Mouse (Mus musculus): ENCODE results near the gene Sumf2.

- no peak for TF ChIP-seq CTCF (IDR thresholded peaks at IDR 0.05; ENCODE audit: extremely low read depth, insufficient read depth, low read length)
- no peak for TF ChIP-seq POLR2A (IDR thresholded peaks at IDR 0.05; ENCODE audit: extremely low read depth, insufficient read depth, low read length)
These were observed 62.4 kb downstream of the Sumf2 start for GRCm38 (mm10) chr5:129909147-129909546.

All from cortical plate, adult 2 months (tissue).